Mouse (Mus musculus): Measurements from ENCODE around the gene Tm4sf5.

DNA sequence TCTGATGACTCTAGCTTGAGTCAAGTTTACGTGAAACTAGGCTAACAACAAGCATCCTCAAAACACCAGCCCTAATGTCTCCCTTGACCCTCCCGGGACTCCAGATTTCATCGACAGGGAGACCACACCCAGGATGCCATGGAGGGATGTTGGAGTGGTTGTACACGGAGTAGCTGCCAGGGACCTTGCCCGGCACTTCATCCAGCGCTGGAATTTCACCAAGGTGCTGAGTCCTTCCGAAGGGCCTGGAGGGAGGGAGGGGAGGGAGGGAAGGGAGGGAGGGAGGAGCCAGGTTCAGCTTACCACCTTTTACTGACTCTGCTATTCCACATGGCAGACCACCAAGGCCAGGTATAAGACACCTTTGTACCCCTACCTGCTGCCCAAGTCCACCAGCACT is 48.9 kb downstream of the Tm4sf5 start:
- TF ChIP-seq CTCF (IDR thresholded peaks at IDR 0.05; ENCODE audit: control insufficient read depth, insufficient read depth, insufficient replicate concordance, low read depth, low read length) = no peak
- no peak for TF ChIP-seq POLR2A (IDR thresholded peaks at IDR 0.05; ENCODE audit: control insufficient read depth, low read depth, low read length)
